In genomic region chr11:97602223-97602622, GRCm38 (mm10) we compare ENCODE assay signal across 22 mouse cellular contexts. TPM values are rescaled to one million over a fixed set of nuclear protein-coding genes. Genes with fewer than 3 reads are reported as not detected.
DNase-seq lines count a peak whose midpoint lies in the region; ATAC-seq and TF ChIP-seq lines count a peak whose summit lies in the region.
"Had no signal": no experiment of that assay in that cellular context is flagged by ENCODE, and none has a peak within 500 bp of the region (broad histone marks: within the 10 kb centered on the region; RNA-seq: fewer than 3 reads in every experiment).

No protein-coding gene starts in this region.

- H3K9me3 ChIP-seq in forebrain, embryonic 10.5 days = peaks cover 5% of the 10 kb centered on the region; the same call in 1 of the 2 replicates
- no peaks in the 10 kb centered on the region for H3K9me3 ChIP-seq in forebrain, postnatal 0 days (ENCODE audit: low read length)
- H3K9me3 ChIP-seq in heart, embryonic 12.5 days (replicated peaks) = no peaks in the 10 kb centered on the region
- no peaks in the 10 kb centered on the region for H3K9me3 ChIP-seq in midbrain, embryonic 10.5 days (replicated peaks)
- H3K9me3 ChIP-seq in midbrain, postnatal 0 days (ENCODE audit: low read length) = no peaks in the 10 kb centered on the region
- H3K9me3 ChIP-seq: embryonic facial prominence, embryonic 13.5 days; hindbrain, embryonic 13.5 days had no signal

- 0 out of 2 replicates have a peak, but pooled peaks cover 6% of the 10 kb centered on the region for H3K27me3 ChIP-seq in forebrain, embryonic 10.5 days (ENCODE audit: poor library complexity, severe bottlenecking)
- no peaks in the 10 kb centered on the region for H3K27me3 ChIP-seq in forebrain, postnatal 0 days (ENCODE audit: insufficient read depth, low read length)
- 0 out of 2 replicates have a peak, but pooled peaks cover 15% of the 10 kb centered on the region for H3K27me3 ChIP-seq in heart, embryonic 12.5 days (replicated peaks)
- H3K27me3 ChIP-seq in midbrain, embryonic 10.5 days (ENCODE audit: low read depth, poor library complexity, severe bottlenecking) = peaks cover 12% of the 10 kb centered on the region
- H3K27me3 ChIP-seq in midbrain, postnatal 0 days (ENCODE audit: insufficient read depth, low read length) = no peaks in the 10 kb centered on the region
- H3K27me3 ChIP-seq: embryonic facial prominence, embryonic 13.5 days; hindbrain, embryonic 13.5 days had no signal

- no peak overlapping the region for H3K4me2 ChIP-seq in forebrain, postnatal 0 days (ENCODE audit: low read depth)
- no peak overlapping the region for H3K4me2 ChIP-seq in heart, embryonic 12.5 days
- no peak overlapping the region for H3K4me2 ChIP-seq in midbrain, postnatal 0 days (ENCODE audit: low read depth, low read length, poor library complexity, severe bottlenecking)
- H3K4me2 ChIP-seq: embryonic facial prominence, embryonic 13.5 days; hindbrain, embryonic 13.5 days had no signal

- ATAC-seq in forebrain, postnatal 0 days = no peak
- ATAC-seq in heart, embryonic 12.5 days (ENCODE audit: insufficient number of reproducible peaks, low FRiP score) = 0 out of 2 replicates have a peak, but pooled peaks have one; percentile 45
- ATAC-seq in midbrain, postnatal 0 days (ENCODE audit: low FRiP score) = no peak
- ATAC-seq: CD4-positive, CD25-positive, alpha-beta regulatory T cell, adult 4 months; forebrain, embryonic 14.5 days; hindbrain, postnatal 0 days had no signal

- H3K36me3 ChIP-seq in forebrain, embryonic 10.5 days (replicated peaks) = no peaks in the 10 kb centered on the region
- no peaks in the 10 kb centered on the region for H3K36me3 ChIP-seq in forebrain, postnatal 0 days (ENCODE audit: insufficient read depth)
- H3K36me3 ChIP-seq in heart, embryonic 12.5 days = no peaks in the 10 kb centered on the region
- H3K36me3 ChIP-seq in midbrain, embryonic 10.5 days = no peaks in the 10 kb centered on the region
- H3K36me3 ChIP-seq in midbrain, postnatal 0 days (ENCODE audit: insufficient read depth, low read length) = no peaks in the 10 kb centered on the region
- H3K36me3 ChIP-seq: embryonic facial prominence, embryonic 13.5 days; hindbrain, embryonic 13.5 days had no signal

- H3K4me1 ChIP-seq in forebrain, embryonic 10.5 days = peaks cover 24% of the 10 kb centered on the region
- no peaks in the 10 kb centered on the region for H3K4me1 ChIP-seq in forebrain, postnatal 0 days (ENCODE audit: insufficient read depth)
- H3K4me1 ChIP-seq in heart, embryonic 12.5 days (replicated peaks) = 0 out of 2 replicates have a peak, but pooled peaks cover 2% of the 10 kb centered on the region
- H3K4me1 ChIP-seq in midbrain, embryonic 10.5 days = peaks cover 24% of the 10 kb centered on the region
- no peaks in the 10 kb centered on the region for H3K4me1 ChIP-seq in midbrain, postnatal 0 days (ENCODE audit: insufficient read depth, low read length)
- H3K4me1 ChIP-seq: embryonic facial prominence, embryonic 13.5 days; hindbrain, embryonic 13.5 days had no signal

- TF ChIP-seq CTCF in forebrain, postnatal 0 days (IDR thresholded peaks at IDR 0.05; ENCODE audit: low read depth) = no peak
- no peak for TF ChIP-seq CTCF in midbrain, postnatal 0 days (IDR thresholded peaks at IDR 0.05)

- no peak overlapping the region for H3K4me3 ChIP-seq in forebrain, embryonic 10.5 days
- no peak overlapping the region for H3K4me3 ChIP-seq in forebrain, postnatal 0 days (ENCODE audit: low read depth, low read length)
- no peak overlapping the region for H3K4me3 ChIP-seq in heart, embryonic 12.5 days
- no peak overlapping the region for H3K4me3 ChIP-seq in midbrain, embryonic 10.5 days
- no peak overlapping the region for H3K4me3 ChIP-seq in midbrain, postnatal 0 days (ENCODE audit: low read depth, low read length)
- H3K4me3 ChIP-seq: embryonic facial prominence, embryonic 13.5 days; hindbrain, embryonic 13.5 days had no signal

- H3K9ac ChIP-seq in forebrain, postnatal 0 days = no peak overlapping the region
- H3K9ac ChIP-seq in heart, embryonic 12.5 days = no peak overlapping the region
- no peak overlapping the region for H3K9ac ChIP-seq in midbrain, postnatal 0 days (replicated peaks; ENCODE audit: low read length, poor library complexity, severe bottlenecking)
- H3K9ac ChIP-seq: embryonic facial prominence, embryonic 13.5 days; hindbrain, embryonic 13.5 days had no signal

- 19% methylated on average over 6 of the region's 6 CpGs for WGBS in forebrain, embryonic 10.5 days
- 18% methylated on average over 6 of the region's 6 CpGs for WGBS in forebrain, postnatal 0 days
- 22% methylated on average over 6 of the region's 6 CpGs for WGBS in heart, embryonic 12.5 days
- 25% methylated on average over 6 of the region's 6 CpGs for WGBS in midbrain, embryonic 10.5 days
- 18% methylated on average over 6 of the region's 6 CpGs for WGBS in midbrain, postnatal 0 days

- H3K27ac ChIP-seq in forebrain, embryonic 10.5 days = peak overlapping the region; percentile 8; the same call in 1 of the 2 replicates
- no peak overlapping the region for H3K27ac ChIP-seq in forebrain, postnatal 0 days (ENCODE audit: low read depth, low read length)
- H3K27ac ChIP-seq in heart, embryonic 12.5 days (ENCODE audit: poor library complexity, severe bottlenecking) = peak overlapping the region; percentile 67; the same call in 1 of the 2 replicates
- peak overlapping the region; percentile 24; the same call in 1 of the 2 replicates for H3K27ac ChIP-seq in midbrain, embryonic 10.5 days (replicated peaks)
- no peak overlapping the region for H3K27ac ChIP-seq in midbrain, postnatal 0 days (ENCODE audit: low read depth, low read length)
- H3K27ac ChIP-seq: embryonic facial prominence, embryonic 13.5 days; hindbrain, embryonic 13.5 days; hindbrain, postnatal 0 days had no signal

- no peak for DNase-seq in forebrain, embryonic 10.5 days (ENCODE audit: extremely low spot score, low spot score)
- no peak for DNase-seq in forebrain, postnatal 0 days
- DNase-seq in heart, adult 18-20 months = no peak
- DNase-seq in midbrain, embryonic 10.5 days (ENCODE audit: low spot score) = no peak
- no peak for DNase-seq in midbrain, postnatal 0 days (ENCODE audit: low spot score)
- peak; percentile 40 for DNase-seq in brain, adult 2 months (ENCODE audit: low read depth, low spot score)
- DNase-seq in adrenal gland, adult (ENCODE audit: inconsistent age in 2 of 2, low spot score in 1 of 2) = no peak
- DNase-seq: adrenal gland, postnatal 10 days; B cell, adult 2 months; cerebellum, adult 11-12 months; cerebellum, adult 9-10 months; cerebellum, postnatal 25 days; gastrocnemius, postnatal 14 days; heart, postnatal 14 days; kidney, adult 2 months had no signal

RNA-seq across cellular contexts. Expression of gene Srcin1, which starts 26.2 kb away (rescaled TPM):
- 0.91 and 1.1 TPM in 2 replicates for polyA plus RNA-seq in forebrain, embryonic 10.5 days (2016; fragmentation: Nextera tagmentation; extraction: Ambion mirVana)
- total RNA-seq in forebrain, postnatal 0 days (2014; rRNA removed) = 50.1 and 70.7 TPM in 2 replicates
- polyA plus RNA-seq in forebrain, postnatal 0 days (2015; fragmentation: Nextera tagmentation; extraction: Ambion mirVana) = 8.9 and 12.0 TPM in 2 replicates
- 0.09 TPM in 1 of 2 replicates, not detected in the other for polyA plus RNA-seq in heart, embryonic 12.5 days (2016; fragmentation: Nextera tagmentation; extraction: Ambion mirVana)
- total RNA-seq in heart, adult 18-20 months (2021) = under 1 TPM; 0.18 to 0.25 TPM
- 0.89 and 1.6 TPM in 2 replicates for polyA plus RNA-seq in midbrain, embryonic 10.5 days (2016; fragmentation: Nextera tagmentation; extraction: Ambion mirVana)
- 95.0 and 100 TPM in 2 replicates for total RNA-seq in midbrain, postnatal 0 days (2014; rRNA removed)
- polyA plus RNA-seq in midbrain, postnatal 0 days (2015; fragmentation: Nextera tagmentation; extraction: Ambion mirVana) = 13.1 and 14.0 TPM in 2 replicates
- total RNA-seq: hematopoietic stem cell, adult 5-6 weeks had no signal
- polyA plus RNA-seq: CD4-positive, CD25-positive, alpha-beta regulatory T cell, adult 4 months had no signal

RNA-seq across cellular contexts. Expression of gene Epop, which starts 27.3 kb away (rescaled TPM):
- 11.4 and 11.6 TPM in 2 replicates for polyA plus RNA-seq in forebrain, embryonic 10.5 days (2016; fragmentation: Nextera tagmentation; extraction: Ambion mirVana)
- 5.0 and 6.8 TPM in 2 replicates for total RNA-seq in forebrain, postnatal 0 days (2014; rRNA removed)
- 3.6 and 4.1 TPM in 2 replicates for polyA plus RNA-seq in forebrain, postnatal 0 days (2015; fragmentation: Nextera tagmentation; extraction: Ambion mirVana)
- polyA plus RNA-seq in heart, embryonic 12.5 days (2016; fragmentation: Nextera tagmentation; extraction: Ambion mirVana) = 2.0 and 2.5 TPM in 2 replicates
- total RNA-seq in heart, adult 18-20 months (2021) = 1 to 10 TPM in 1 of 2 experiments, under 1 TPM in 1; 0.84 to 1.1 TPM
- 10.4 and 13.3 TPM in 2 replicates for polyA plus RNA-seq in midbrain, embryonic 10.5 days (2016; fragmentation: Nextera tagmentation; extraction: Ambion mirVana)
- 5.0 and 8.4 TPM in 2 replicates for total RNA-seq in midbrain, postnatal 0 days (2014; rRNA removed)
- polyA plus RNA-seq in midbrain, postnatal 0 days (2015; fragmentation: Nextera tagmentation; extraction: Ambion mirVana) = 1.5 and 1.6 TPM in 2 replicates

Comparison
In these comparisons a context has a peak if more than half of its experiments do, and no peak if none do; other contexts are left out.
1. H3K27ac ChIP-seq: peak in forebrain, embryonic 10.5 days (single experiment), heart, embryonic 12.5 days (single experiment) and midbrain, embryonic 10.5 days (single experiment); none in forebrain, postnatal 0 days (single experiment) and midbrain, postnatal 0 days (single experiment).